Mouse (Mus musculus): ENCODE measurements around the gene Gm11060. TPM values are rescaled to one million over a fixed set of nuclear protein-coding genes. Genes with fewer than 3 reads are reported as not detected.

Gm11060 gene
- not detected in 2 replicates for polyA plus RNA-seq (2012; rRNA removed)
- polyA plus RNA-seq (2014; fragmentation: Nextera tagmentation; extraction: Ambion mirVana): not detected in 2 replicates

DNA sequence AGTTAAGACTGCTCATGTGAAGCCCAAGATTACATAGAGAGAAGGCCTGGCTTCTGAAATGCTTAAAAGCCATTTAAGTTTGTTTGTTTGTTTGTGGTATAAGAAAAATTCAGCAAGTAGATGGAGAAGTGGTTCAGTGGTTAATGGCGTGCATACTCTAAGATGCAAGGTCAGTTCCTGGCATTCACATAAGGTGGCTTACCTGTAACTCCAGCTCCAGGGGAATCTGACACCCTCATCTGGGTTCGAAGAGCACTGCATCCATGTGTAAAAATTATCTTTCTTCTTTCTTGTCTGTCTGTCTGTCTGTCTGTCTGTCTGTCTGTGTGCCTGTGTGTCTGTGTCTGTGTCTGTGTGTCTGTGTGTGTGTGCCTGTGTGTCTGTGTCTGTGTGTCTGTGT, at the start of gene Gm11060:
Gene Gm11060 (plus strand): TSS at position 301 of the 400 bp plus-strand sequence.
- ATAC-seq (ENCODE audit: insufficient read depth) (no peak), DNase-seq (ENCODE audit: low read depth in 3 of 3, low spot score in 3 of 3) (no peak)
- Histone ChIP-seq H3K36me3 (replicated peaks; ENCODE audit: control insufficient read depth, insufficient read depth, low read depth) (no peaks in the 10 kb centered on the region), H3K27ac (no peak within 1 kb of the TSS), H3K4me1 (replicated peaks; ENCODE audit: control insufficient read depth in 2 of 2, insufficient read depth in 2 of 2, low read length in 1 of 2) (no peaks in the 10 kb centered on the region), H3K27me3 (ENCODE audit: control insufficient read depth, insufficient read depth, low read length) (no peaks in the 10 kb centered on the region), H3K9me3 (ENCODE audit: control insufficient read depth, low read length) (no peaks in the 10 kb centered on the region), H3K9ac (replicated peaks) (no peak within 1 kb of the TSS), H3K4me3 (ENCODE audit: insufficient read depth in 1 of 2, low read depth in 2 of 2, low read length in 2 of 2) (no peak within 1 kb of the TSS), H3K4me2 (ENCODE audit: low read depth) (no peak within 1 kb of the TSS)
- no peak for TF ChIP-seq EP300 (IDR thresholded peaks at IDR 0.05; ENCODE audit: low read depth)
- TF ChIP-seq CTCF (IDR thresholded peaks at IDR 0.05; ENCODE audit: low read depth): no peak
- 48% methylated on average over 2 of the region's 2 CpGs for WGBS (ENCODE audit: insufficient replicate concordance)

DNA sequence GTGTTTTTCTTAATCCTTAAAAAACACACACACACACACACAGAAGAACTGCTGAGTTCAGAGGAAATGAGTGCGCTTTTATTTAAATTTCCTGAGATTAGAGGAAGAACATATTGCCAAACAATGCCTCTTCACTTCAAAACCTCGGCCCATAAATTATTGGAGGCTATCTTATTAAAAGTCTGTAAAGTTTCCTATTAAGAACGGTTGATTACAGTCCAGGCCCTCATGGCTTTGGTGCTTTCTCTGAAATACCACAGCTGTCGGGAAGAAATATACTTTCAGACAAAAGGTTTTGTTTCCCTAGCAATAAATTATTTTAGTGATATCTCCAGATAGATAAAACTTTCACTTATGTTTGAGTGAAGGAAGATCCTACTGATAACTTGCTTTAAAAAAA, 48.7 kb upstream of the Gm11060 start:
- Histone ChIP-seq H3K9ac (replicated peaks) (no peak overlapping the region), H3K27me3 (ENCODE audit: control insufficient read depth, insufficient read depth, low read length) (no peaks in the 10 kb centered on the region), H3K9me3 (ENCODE audit: control insufficient read depth, low read length) (no peaks in the 10 kb centered on the region), H3K27ac (no peak overlapping the region), H3K4me2 (ENCODE audit: low read depth) (no peak overlapping the region), H3K36me3 (replicated peaks; ENCODE audit: control insufficient read depth, insufficient read depth, low read depth) (no peaks in the 10 kb centered on the region), H3K4me3 (ENCODE audit: insufficient read depth in 1 of 2, low read depth in 2 of 2, low read length in 2 of 2) (no peak overlapping the region), H3K4me1 (replicated peaks; ENCODE audit: control insufficient read depth in 2 of 2, insufficient read depth in 2 of 2, low read length in 1 of 2) (peaks cover 0 to 3% of the 10 kb centered on the region in 2 experiments; a peak in 1 of 4 replicates)
- no peak for TF ChIP-seq EP300 (IDR thresholded peaks at IDR 0.05; ENCODE audit: low read depth)
- no peak for TF ChIP-seq CTCF (IDR thresholded peaks at IDR 0.05; ENCODE audit: low read depth)
- DNase-seq (ENCODE audit: low read depth in 3 of 3, low spot score in 3 of 3) (no peak), ATAC-seq (ENCODE audit: insufficient read depth) (no peak)
- WGBS (ENCODE audit: insufficient replicate concordance): 51% methylated on average over 4 of the region's 4 CpGs

DNA sequence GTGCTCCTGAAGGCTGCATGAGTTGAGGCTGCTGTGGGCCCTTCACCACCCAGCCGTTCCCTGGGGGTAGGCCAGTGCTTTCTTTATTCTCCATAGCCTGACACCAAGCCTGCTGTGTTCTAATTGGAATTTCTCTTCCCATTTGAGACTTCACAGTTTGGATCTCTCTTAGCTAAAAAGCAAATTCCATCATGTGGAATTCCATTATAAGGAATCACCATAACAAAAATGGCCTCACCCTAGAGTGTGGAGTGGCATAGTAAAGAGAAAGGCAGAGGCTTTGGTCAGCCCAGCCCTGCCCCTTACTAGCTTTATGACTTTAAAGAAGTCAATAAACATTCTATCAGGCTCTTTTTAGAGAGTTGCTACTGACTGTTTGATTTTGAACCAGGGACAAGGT, 43.5 kb upstream of the Gm11060 start:
- TF ChIP-seq CTCF (IDR thresholded peaks at IDR 0.05; ENCODE audit: low read depth) (no peak), EP300 (IDR thresholded peaks at IDR 0.05; ENCODE audit: low read depth) (no peak)
- no peak for DNase-seq (ENCODE audit: low read depth in 3 of 3, low spot score in 3 of 3)
- Histone ChIP-seq H3K36me3 (replicated peaks; ENCODE audit: control insufficient read depth, insufficient read depth, low read depth) (no peaks in the 10 kb centered on the region), H3K9me3 (ENCODE audit: control insufficient read depth, low read length) (no peaks in the 10 kb centered on the region), H3K4me2 (ENCODE audit: low read depth) (no peak overlapping the region), H3K4me3 (ENCODE audit: insufficient read depth in 1 of 2, low read depth in 2 of 2, low read length in 2 of 2) (no peak overlapping the region), H3K27me3 (ENCODE audit: control insufficient read depth, insufficient read depth, low read length) (no peaks in the 10 kb centered on the region), H3K9ac (replicated peaks) (no peak overlapping the region), H3K4me1 (replicated peaks; ENCODE audit: control insufficient read depth in 2 of 2, insufficient read depth in 2 of 2, low read length in 1 of 2) (no peaks in the 10 kb centered on the region), H3K27ac (no peak overlapping the region)
- 48% methylated on average over 1 of the region's 1 CpGs for WGBS (ENCODE audit: insufficient replicate concordance)
- ATAC-seq (ENCODE audit: insufficient read depth): no peak

DNA sequence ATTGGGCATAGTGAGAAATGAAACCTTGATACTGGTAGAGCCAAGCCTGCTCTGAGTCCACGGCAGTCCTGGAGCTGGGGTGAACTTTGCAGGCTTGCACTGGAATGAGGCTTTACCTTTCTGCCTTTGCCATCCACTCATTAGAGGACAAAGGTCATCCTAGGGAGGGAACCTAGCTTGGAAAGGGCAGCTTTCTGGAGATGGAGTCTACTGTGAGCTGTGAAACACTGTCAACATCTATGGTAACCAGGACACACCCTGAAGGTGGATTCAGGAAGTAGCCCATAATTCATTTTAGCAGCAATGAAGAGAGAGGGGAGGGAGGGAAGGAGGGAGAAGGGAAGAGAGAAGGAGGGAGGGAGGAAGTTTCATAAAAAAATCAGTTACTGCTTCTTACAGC, 36.3 kb upstream of the Gm11060 start:
- TF ChIP-seq EP300 (IDR thresholded peaks at IDR 0.05; ENCODE audit: low read depth) (no peak), CTCF (IDR thresholded peaks at IDR 0.05; ENCODE audit: low read depth) (no peak)
- Histone ChIP-seq H3K4me3 (ENCODE audit: insufficient read depth in 1 of 2, low read depth in 2 of 2, low read length in 2 of 2) (no peak overlapping the region), H3K4me1 (replicated peaks; ENCODE audit: control insufficient read depth in 2 of 2, insufficient read depth in 2 of 2, low read length in 1 of 2) (peaks cover 0 to 9% of the 10 kb centered on the region in 2 experiments; a peak in 2 of 4 replicates), H3K9me3 (ENCODE audit: control insufficient read depth, low read length) (no peaks in the 10 kb centered on the region), H3K9ac (replicated peaks) (no peak overlapping the region), H3K4me2 (ENCODE audit: low read depth) (no peak overlapping the region), H3K27me3 (ENCODE audit: control insufficient read depth, insufficient read depth, low read length) (no peaks in the 10 kb centered on the region), H3K36me3 (replicated peaks; ENCODE audit: control insufficient read depth, insufficient read depth, low read depth) (no peaks in the 10 kb centered on the region), H3K27ac (no peak overlapping the region)
- no peak for ATAC-seq (ENCODE audit: insufficient read depth)
- 53% methylated on average over 1 of the region's 1 CpGs for WGBS (ENCODE audit: insufficient replicate concordance)
- DNase-seq (ENCODE audit: low read depth in 3 of 3, low spot score in 3 of 3): no peak

DNA sequence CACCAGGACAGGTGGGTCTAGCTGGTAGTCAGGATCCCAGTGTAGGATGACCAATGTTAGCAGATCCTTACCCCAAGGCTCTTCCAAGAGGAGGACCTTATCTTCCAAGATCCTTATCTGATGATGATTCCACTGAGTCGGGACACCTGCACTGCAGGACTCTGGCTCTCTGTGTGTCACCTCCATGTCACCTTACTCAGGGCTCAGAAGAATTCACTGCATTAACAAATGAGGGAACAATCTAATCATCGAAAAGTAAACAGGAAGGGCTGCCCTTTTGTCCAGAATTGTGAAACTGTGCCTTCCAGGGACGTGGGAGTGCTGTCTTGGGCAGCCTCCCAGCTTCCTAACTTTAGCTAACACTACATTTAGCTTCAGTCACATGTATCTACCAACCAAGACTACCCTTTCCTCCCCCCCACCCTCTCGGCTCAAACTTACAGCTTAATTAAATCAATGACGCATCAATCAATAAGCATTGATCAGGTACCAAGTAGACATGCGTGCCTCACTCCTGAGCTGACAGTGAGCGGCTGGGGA, 33.2 kb upstream of the Gm11060 start:
- Histone ChIP-seq H3K9me3 (ENCODE audit: control insufficient read depth, low read length) (no peaks in the 10 kb centered on the region), H3K4me2 (ENCODE audit: low read depth) (no peak overlapping the region), H3K27me3 (ENCODE audit: control insufficient read depth, insufficient read depth, low read length) (no peaks in the 10 kb centered on the region), H3K4me1 (replicated peaks; ENCODE audit: control insufficient read depth in 2 of 2, insufficient read depth in 2 of 2, low read length in 1 of 2) (peaks cover 0 to 9% of the 10 kb centered on the region in 2 experiments; a peak in 2 of 4 replicates), H3K9ac (replicated peaks) (no peak overlapping the region), H3K36me3 (replicated peaks; ENCODE audit: control insufficient read depth, insufficient read depth, low read depth) (no peaks in the 10 kb centered on the region), H3K4me3 (ENCODE audit: insufficient read depth in 1 of 2, low read depth in 2 of 2, low read length in 2 of 2) (no peak overlapping the region), H3K27ac (no peak overlapping the region)
- WGBS (ENCODE audit: insufficient replicate concordance): 42% methylated on average over 7 of the region's 7 CpGs
- ATAC-seq (ENCODE audit: insufficient read depth) (no peak), DNase-seq (ENCODE audit: low read depth in 3 of 3, low spot score in 3 of 3) (no peak)
- TF ChIP-seq EP300 (IDR thresholded peaks at IDR 0.05; ENCODE audit: low read depth) (no peak), CTCF (IDR thresholded peaks at IDR 0.05; ENCODE audit: low read depth) (no peak)

Measured in liver, embryonic 14.5 days (tissue).